Mouse (Mus musculus): ENCODE results near the gene Bex4. TPM values are rescaled to one million over a fixed set of nuclear protein-coding genes. Genes with fewer than 3 reads are reported as not detected.

The Bex4 gene
- total and polyA plus RNA-seq, 3 experiments, result 0.44 to 1.3 (median 0.66) TPM

DNA sequence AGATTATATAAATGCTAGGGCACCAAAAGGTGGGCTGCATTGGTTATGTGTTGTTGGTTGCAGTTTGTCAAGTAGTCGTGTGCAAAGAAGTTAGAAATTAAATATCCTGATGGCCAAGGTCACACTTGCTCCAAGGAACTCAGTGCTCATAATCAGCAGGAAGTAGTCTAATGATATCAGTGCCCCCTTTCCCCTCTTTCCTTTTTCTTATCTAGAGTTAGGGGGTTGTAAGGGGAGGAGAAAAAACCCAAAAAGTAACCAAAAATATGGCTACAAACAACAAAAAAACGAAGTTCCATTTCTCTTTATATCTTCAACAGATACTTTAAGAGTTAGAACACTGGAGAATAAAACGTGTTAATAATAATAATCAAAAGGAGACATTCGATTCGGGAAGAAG is 2.6 kb downstream of the Bex4 start:
- Histone ChIP-seq H3K4me1 (ENCODE audit: control insufficient read depth, insufficient read depth, low read length) (no peaks in the 10 kb centered on the region), H3K36me3 (ENCODE audit: control insufficient read depth, insufficient read depth, low read length) (no peaks in the 10 kb centered on the region), H3K4me3 (no peak overlapping the region), H3K27ac (no peak overlapping the region), H3K9ac (ENCODE audit: low read depth, low read length) (no peak overlapping the region), H3K79me2 (replicated peaks; ENCODE audit: control insufficient read depth, insufficient read depth, low read length) (no peaks in the 10 kb centered on the region), H3K27me3 (ENCODE audit: control insufficient read depth, insufficient read depth, low read length) (no peaks in the 10 kb centered on the region)
- intact Hi-C loops (cut with DNase I), result no loop called here
- 63% methylated on average over 5 of the region's 5 CpGs for WGBS
- TF ChIP-seq EP300 (IDR thresholded peaks at IDR 0.05; ENCODE audit: insufficient read depth, low read depth, low read length) (no peak), CTCF (IDR thresholded peaks at IDR 0.05) (no peak), POLR2A (IDR thresholded peaks at IDR 0.05; ENCODE audit: insufficient read depth, low read depth, low read length) (no peak)
- no peak for DNase-seq

DNA sequence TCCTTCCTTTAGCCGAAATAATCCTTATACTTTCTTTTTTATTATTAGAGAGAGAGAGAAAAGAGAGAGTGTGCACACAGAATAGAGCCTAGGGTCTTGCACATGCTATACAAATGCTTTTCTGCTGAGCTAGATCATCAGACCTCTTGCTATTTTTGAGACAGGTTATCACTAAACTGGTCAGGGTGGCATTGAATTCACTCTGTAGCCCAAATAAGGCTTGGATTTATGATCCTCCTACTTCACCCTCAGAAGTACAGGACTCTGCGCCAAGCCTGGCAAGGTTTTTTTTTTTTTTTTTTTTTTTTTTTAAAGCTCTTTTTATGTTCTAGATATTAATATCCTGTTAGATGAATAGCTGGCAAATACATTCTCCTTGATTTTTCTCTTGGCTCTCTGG is 4.9 kb downstream of the Bex4 start:
- WGBS, result 47% methylated on average over 2 of the region's 2 CpGs
- intact Hi-C loops (cut with DNase I), result no loop called here
- Histone ChIP-seq H3K27ac (no peak overlapping the region), H3K4me1 (ENCODE audit: control insufficient read depth, insufficient read depth, low read length) (no peaks in the 10 kb centered on the region), H3K36me3 (ENCODE audit: control insufficient read depth, insufficient read depth, low read length) (no peaks in the 10 kb centered on the region), H3K9ac (ENCODE audit: low read depth, low read length) (no peak overlapping the region), H3K27me3 (ENCODE audit: control insufficient read depth, insufficient read depth, low read length) (no peaks in the 10 kb centered on the region), H3K79me2 (replicated peaks; ENCODE audit: control insufficient read depth, insufficient read depth, low read length) (no peaks in the 10 kb centered on the region), H3K4me3 (no peak overlapping the region)
- DNase-seq, result no peak
- TF ChIP-seq CTCF (IDR thresholded peaks at IDR 0.05), result no peak
- TF ChIP-seq EP300 (IDR thresholded peaks at IDR 0.05; ENCODE audit: insufficient read depth, low read depth, low read length), result no peak
- TF ChIP-seq POLR2A (IDR thresholded peaks at IDR 0.05; ENCODE audit: insufficient read depth, low read depth, low read length), result no peak

GRCm38 (mm10) chrX:136144195-136144594 is 5.4 kb downstream of the Bex4 start:
- Histone ChIP-seq H3K9ac (ENCODE audit: low read depth, low read length) (no peak overlapping the region), H3K27ac (no peak overlapping the region), H3K4me3 (no peak overlapping the region), H3K27me3 (ENCODE audit: control insufficient read depth, insufficient read depth, low read length) (no peaks in the 10 kb centered on the region), H3K4me1 (ENCODE audit: control insufficient read depth, insufficient read depth, low read length) (no peaks in the 10 kb centered on the region), H3K36me3 (ENCODE audit: control insufficient read depth, insufficient read depth, low read length) (no peaks in the 10 kb centered on the region), H3K79me2 (replicated peaks; ENCODE audit: control insufficient read depth, insufficient read depth, low read length) (no peaks in the 10 kb centered on the region)
- intact Hi-C loops (cut with DNase I), result no loop called here
- no peak for DNase-seq
- 32% methylated on average over 7 of the region's 7 CpGs for WGBS
- TF ChIP-seq CTCF (IDR thresholded peaks at IDR 0.05), result no peak
- TF ChIP-seq EP300 (IDR thresholded peaks at IDR 0.05; ENCODE audit: insufficient read depth, low read depth, low read length), result no peak
- no peak for TF ChIP-seq POLR2A (IDR thresholded peaks at IDR 0.05; ENCODE audit: insufficient read depth, low read depth, low read length)

- Histone ChIP-seq H3K4me1 (ENCODE audit: control insufficient read depth, insufficient read depth, low read length) (no peaks in the 10 kb centered on the region), H3K9ac (ENCODE audit: low read depth, low read length) (no peak overlapping the region), H3K27me3 (ENCODE audit: control insufficient read depth, insufficient read depth, low read length) (no peaks in the 10 kb centered on the region), H3K79me2 (replicated peaks; ENCODE audit: control insufficient read depth, insufficient read depth, low read length) (no peaks in the 10 kb centered on the region), H3K27ac (no peak overlapping the region), H3K4me3 (no peak overlapping the region), H3K36me3 (ENCODE audit: control insufficient read depth, insufficient read depth, low read length) (no peaks in the 10 kb centered on the region)
- WGBS, result 48% methylated on average over 10 of the region's 10 CpGs
- TF ChIP-seq POLR2A (IDR thresholded peaks at IDR 0.05; ENCODE audit: insufficient read depth, low read depth, low read length) (no peak), EP300 (IDR thresholded peaks at IDR 0.05; ENCODE audit: insufficient read depth, low read depth, low read length) (no peak), CTCF (IDR thresholded peaks at IDR 0.05) (no peak)
- no peak for DNase-seq
- intact Hi-C loops (cut with DNase I), result loop anchor here (5.0 kb wide), 1 partner anchor 877 kb away; the partner anchor contains the start of gene Fam199x
These were observed 31.8 kb downstream of the Bex4 start for GRCm38 (mm10) chrX:136170625-136171024.

GRCm38 (mm10) chrX:136171189-136172117 is 32.7 kb downstream of the Bex4 start:
- no peaks in the 10 kb centered on the region for H3K36me3 ChIP-seq (ENCODE audit: control insufficient read depth, insufficient read depth, low read length)
- peak overlapping the region; percentile 80 for H3K27ac ChIP-seq
- 19% methylated on average over 24 of the region's 24 CpGs for WGBS
- intact Hi-C loops (cut with DNase I), result loop anchor here (5.0 kb wide), 1 partner anchor 876 kb away; the partner anchor contains the start of gene Fam199x
- H3K9ac ChIP-seq (ENCODE audit: low read depth, low read length), result peak overlapping the region; percentile 83
- peak overlapping the region; percentile 61 for H3K4me3 ChIP-seq
- no peaks in the 10 kb centered on the region for H3K27me3 ChIP-seq (ENCODE audit: control insufficient read depth, insufficient read depth, low read length)
- no peaks in the 10 kb centered on the region for H3K4me1 ChIP-seq (ENCODE audit: control insufficient read depth, insufficient read depth, low read length)
- H3K79me2 ChIP-seq (replicated peaks; ENCODE audit: control insufficient read depth, insufficient read depth, low read length), result no peaks in the 10 kb centered on the region
- peak; percentile 55 to 60 for DNase-seq
- TF ChIP-seq POLR2A (IDR thresholded peaks at IDR 0.05; ENCODE audit: insufficient read depth, low read depth, low read length), result no peak
- TF ChIP-seq CTCF (IDR thresholded peaks at IDR 0.05), result no peak
- TF ChIP-seq EP300 (IDR thresholded peaks at IDR 0.05; ENCODE audit: insufficient read depth, low read depth, low read length), result no peak

DNA sequence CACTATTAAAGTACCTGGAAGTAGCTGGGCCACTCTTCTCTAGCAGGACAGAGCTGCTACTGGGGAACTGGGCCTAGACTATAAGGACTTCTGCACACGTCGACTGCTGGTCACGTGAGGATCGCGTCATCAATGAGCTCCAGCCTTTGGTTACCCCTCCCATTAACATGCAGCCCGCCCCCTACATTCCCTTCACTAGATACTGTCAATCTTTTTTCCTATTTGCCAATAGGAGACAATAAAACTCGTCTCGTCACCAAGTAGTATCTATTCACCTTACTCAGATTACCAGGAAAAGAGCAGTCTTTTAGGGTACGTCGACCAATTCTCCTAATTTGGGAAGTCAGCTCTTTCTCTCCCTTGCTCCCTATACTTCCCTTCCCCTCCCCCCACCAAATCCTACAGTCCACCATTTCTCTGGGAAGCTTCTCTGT is 33.3 kb downstream of the Bex4 start, which contains the start of gene Tceal8:
Tceal8 (minus strand) TSS at position 225 of the 434 bp plus-strand sequence.
- peak within 1 kb of the TSS; percentile 80 for H3K27ac ChIP-seq
- H3K36me3 ChIP-seq (ENCODE audit: control insufficient read depth, insufficient read depth, low read length), result no peaks in the 10 kb centered on the region
- H3K9ac ChIP-seq (ENCODE audit: low read depth, low read length), result peak within 1 kb of the TSS; percentile 83
- H3K4me1 ChIP-seq (ENCODE audit: control insufficient read depth, insufficient read depth, low read length), result no peaks in the 10 kb centered on the region
- peak within 1 kb of the TSS; percentile 61 for H3K4me3 ChIP-seq
- no peaks in the 10 kb centered on the region for H3K79me2 ChIP-seq (replicated peaks; ENCODE audit: control insufficient read depth, insufficient read depth, low read length)
- DNase-seq, result peak; percentile 74 to 84
- TF ChIP-seq CTCF (IDR thresholded peaks at IDR 0.05) (no peak), POLR2A (IDR thresholded peaks at IDR 0.05; ENCODE audit: insufficient read depth, low read depth, low read length) (peak; percentile 92), EP300 (IDR thresholded peaks at IDR 0.05; ENCODE audit: insufficient read depth, low read depth, low read length) (no peak)
- intact Hi-C loops (cut with DNase I), result loop anchor here (5.0 kb wide), 1 partner anchor 875 kb away; the partner anchor contains the start of gene Fam199x
- 24% methylated on average over 10 of the region's 10 CpGs for WGBS
- no peaks in the 10 kb centered on the region for H3K27me3 ChIP-seq (ENCODE audit: control insufficient read depth, insufficient read depth, low read length)

All from heart, adult 2 months (tissue).